Comparison of ENCODE assay signal across 8 mouse cellular contexts in the genomic region with DNA sequence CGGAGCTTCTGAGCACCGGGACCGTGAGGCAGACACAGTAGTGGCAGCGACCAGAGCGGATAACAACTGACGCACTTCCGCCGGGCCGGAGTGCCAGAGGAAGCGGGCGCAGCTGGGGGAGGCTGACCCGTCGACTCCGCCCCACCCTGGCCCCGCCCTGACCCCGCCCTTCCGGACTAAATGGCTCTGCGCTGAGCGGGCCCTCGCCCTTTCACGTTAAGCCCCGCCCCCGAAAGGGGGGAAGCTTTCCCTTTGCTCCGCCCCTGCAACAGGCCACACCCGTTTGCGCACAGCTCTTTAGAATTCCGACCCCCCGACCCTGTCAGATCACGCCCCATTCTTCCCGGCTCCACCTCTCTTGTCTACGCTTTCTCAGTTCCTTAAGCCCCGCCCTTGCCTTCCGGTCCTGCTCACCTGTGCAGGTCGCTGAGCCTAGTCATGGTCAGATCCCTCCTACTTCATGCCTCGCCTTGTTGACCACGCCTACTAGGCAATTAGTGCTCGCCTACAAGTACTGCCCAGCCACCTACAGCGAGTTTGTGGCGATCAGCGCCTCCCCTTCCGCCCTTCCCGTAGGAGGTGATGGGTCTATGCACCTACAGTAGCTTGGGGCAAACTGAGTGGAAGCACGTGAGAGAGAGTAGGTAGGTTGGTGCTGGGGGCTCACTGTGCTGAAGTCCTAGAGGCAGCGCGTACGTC. TPM values are rescaled to one million over a fixed set of nuclear protein-coding genes. Genes with fewer than 3 reads are reported as not detected.
A peak's percentile ranks its signal among the peaks of the same experiment; 100 is the strongest.
DNase-seq lines count a peak whose midpoint lies in the region; ATAC-seq and TF ChIP-seq lines count a peak whose summit lies in the region.

A gene (minus strand): TSS at position 68 of the 699 bp plus-strand sequence.

- no peaks in the 10 kb centered on the region for H3K9me3 ChIP-seq in ES-Bruce4 (replicated peaks; ENCODE audit: control insufficient read depth, insufficient read depth, low read length, poor library complexity, severe bottlenecking)
- H3K9me3 ChIP-seq in forebrain, embryonic 13.5 days (replicated peaks), result no peaks in the 10 kb centered on the region
- H3K9me3 ChIP-seq in liver, postnatal 0 days (ENCODE audit: low read length), result no peaks in the 10 kb centered on the region
- no peaks in the 10 kb centered on the region for H3K9me3 ChIP-seq in neural tube, embryonic 14.5 days (ENCODE audit: control insufficient read depth, low read length)

- H3K27ac ChIP-seq in ES-Bruce4 (ENCODE audit: insufficient read depth, low read length), result peak within 1 kb of the TSS; percentile 44
- peak within 1 kb of the TSS; percentile 40 for H3K27ac ChIP-seq in forebrain, embryonic 13.5 days
- peak within 1 kb of the TSS; percentile 99 for H3K27ac ChIP-seq in liver, postnatal 0 days (ENCODE audit: low read depth)
- H3K27ac ChIP-seq in neural tube, embryonic 14.5 days (ENCODE audit: low read depth, low read length), result peak within 1 kb of the TSS; percentile 66

- ATAC-seq in cerebellum, adult (ENCODE audit: insufficient number of reproducible peaks, low FRiP score, low TSS enrichment), result peak; percentile 86
- ATAC-seq in forebrain, embryonic 13.5 days, result peak; percentile 95
- ATAC-seq in liver, postnatal 0 days, result peak; percentile 97
- ATAC-seq in neural tube, embryonic 14.5 days (ENCODE audit: low read depth), result peak; percentile 96

- peak within 1 kb of the TSS; percentile 86 for H3K4me3 ChIP-seq in ES-Bruce4 (ENCODE audit: low read depth, low read length)
- peak within 1 kb of the TSS; percentile 96 for H3K4me3 ChIP-seq in forebrain, embryonic 13.5 days
- peak within 1 kb of the TSS; percentile 84 for H3K4me3 ChIP-seq in liver, postnatal 0 days (ENCODE audit: low read depth, low read length)
- H3K4me3 ChIP-seq in neural tube, embryonic 14.5 days (ENCODE audit: low read depth, low read length), result peak within 1 kb of the TSS; percentile 85

- TF ChIP-seq EP300 in ES-Bruce4 (IDR thresholded peaks at IDR 0.05; ENCODE audit: insufficient read depth, low read depth, low read length), result peak; percentile 78
- peak; percentile 36; the same call in 1 of the 2 replicates for TF ChIP-seq EP300 in liver, postnatal 0 days (IDR thresholded peaks at IDR 0.05; ENCODE audit: low read depth)

- peak; percentile 96 to 97 for DNase-seq in heart, postnatal 10 days
- peak; percentile 100 for DNase-seq in large intestine, adult 2 months (ENCODE audit: low read depth, low spot score)
- DNase-seq in liver, postnatal 0 days, result peak; percentile 99
- DNase-seq in testis, postnatal 10 days (ENCODE audit: low spot score), result peak; percentile 98

- peak within 1 kb of the TSS; percentile 88 for H3K9ac ChIP-seq in ES-Bruce4 (ENCODE audit: low read depth, poor library complexity, severe bottlenecking)
- peak within 1 kb of the TSS; percentile 94 for H3K9ac ChIP-seq in forebrain, embryonic 13.5 days
- peak within 1 kb of the TSS; percentile 98 for H3K9ac ChIP-seq in liver, postnatal 0 days (replicated peaks)
- H3K9ac ChIP-seq in neural tube, embryonic 14.5 days (replicated peaks; ENCODE audit: low read depth, low read length), result peak within 1 kb of the TSS; percentile 87

- peak within 1 kb of the TSS; percentile 97 for H3K4me2 ChIP-seq in forebrain, embryonic 13.5 days
- peak within 1 kb of the TSS; percentile 90 for H3K4me2 ChIP-seq in liver, postnatal 0 days (ENCODE audit: low read depth, low read length)
- H3K4me2 ChIP-seq in neural tube, embryonic 14.5 days (ENCODE audit: low read depth, low read length), result peak within 1 kb of the TSS; percentile 71

- under 1% methylated on average over 38 of the region's 46 CpGs for WGBS in forebrain, embryonic 13.5 days
- WGBS in large intestine, adult 2 months, result 1% methylated on average over 46 of the region's 46 CpGs
- under 1% methylated on average over 40 of the region's 46 CpGs for WGBS in liver, postnatal 0 days (ENCODE audit: insufficient replicate concordance)
- WGBS in neural tube, embryonic 14.5 days, result under 1% methylated on average over 45 of the region's 46 CpGs

- peaks cover 3% of the 10 kb centered on the region for H3K4me1 ChIP-seq in ES-Bruce4 (ENCODE audit: control insufficient read depth, insufficient read depth, low read length)
- peaks cover 30% of the 10 kb centered on the region for H3K4me1 ChIP-seq in forebrain, embryonic 13.5 days
- peaks cover 30% of the 10 kb centered on the region for H3K4me1 ChIP-seq in liver, postnatal 0 days (ENCODE audit: insufficient read depth)
- H3K4me1 ChIP-seq in neural tube, embryonic 14.5 days (ENCODE audit: control insufficient read depth, insufficient read depth, low read length), result peaks cover 17% of the 10 kb centered on the region

- no peak for TF ChIP-seq CTCF in ES-Bruce4 (IDR thresholded peaks at IDR 0.05; ENCODE audit: low read depth, low read length)
- no peak for TF ChIP-seq CTCF in liver, postnatal 0 days (IDR thresholded peaks at IDR 0.05; ENCODE audit: low read depth)

- H3K36me3 ChIP-seq in ES-Bruce4 (ENCODE audit: control insufficient read depth, insufficient read depth, low read length, poor library complexity, severe bottlenecking), result no peaks in the 10 kb centered on the region; the same call in 1 of the 2 replicates
- H3K36me3 ChIP-seq in forebrain, embryonic 13.5 days (ENCODE audit: poor library complexity, severe bottlenecking), result no peaks in the 10 kb centered on the region
- H3K36me3 ChIP-seq in liver, postnatal 0 days (replicated peaks; ENCODE audit: insufficient read depth, low read length), result no peaks in the 10 kb centered on the region
- H3K36me3 ChIP-seq in neural tube, embryonic 14.5 days (ENCODE audit: control insufficient read depth, insufficient read depth, low read length), result no peaks in the 10 kb centered on the region

- no peaks in the 10 kb centered on the region for H3K27me3 ChIP-seq in ES-Bruce4 (ENCODE audit: control insufficient read depth, insufficient read depth, low read length, poor library complexity, severe bottlenecking)
- H3K27me3 ChIP-seq in forebrain, embryonic 13.5 days, result peaks cover 6% of the 10 kb centered on the region; the same call in 1 of the 2 replicates
- no peaks in the 10 kb centered on the region for H3K27me3 ChIP-seq in liver, postnatal 0 days (ENCODE audit: insufficient read depth, low read length)
- H3K27me3 ChIP-seq in neural tube, embryonic 14.5 days (ENCODE audit: control insufficient read depth, insufficient read depth, low read length), result no peaks in the 10 kb centered on the region

- peak; percentile 90 for TF ChIP-seq POLR2A in ES-Bruce4 (IDR thresholded peaks at IDR 0.05; ENCODE audit: insufficient read depth, low read length)

- intact Hi-C loops in heart, postnatal 10 days (cut with DNase I), result no loop called here

RNA-seq across cellular contexts. Expression of the gene that starts here (rescaled TPM):
- polyA plus RNA-seq in ES-Bruce4 (2011; ENCODE audit: insufficient read depth, insufficient read length, low read depth, missing spikeins), result 51.7 and 65.7 TPM in 2 replicates
- polyA plus RNA-seq in forebrain, embryonic 13.5 days (2015; fragmentation: Nextera tagmentation; extraction: Ambion mirVana), result 22.8 and 23.3 TPM in 2 replicates
- 10 to 100 TPM; 51.1 to 55.1 TPM for total RNA-seq in heart, postnatal 10 days (2021)
- 31.2 and 40.4 TPM in 2 replicates for polyA plus RNA-seq in large intestine, adult 2 months (2012; rRNA removed)
- polyA plus RNA-seq in liver, postnatal 0 days (2015; fragmentation: Nextera tagmentation; extraction: Ambion mirVana), result 3.5 and 3.9 TPM in 2 replicates
- polyA plus RNA-seq in neural tube, embryonic 14.5 days (2014; fragmentation: Nextera tagmentation; extraction: Ambion mirVana), result 21.2 and 23.5 TPM in 2 replicates

Comparison
In these comparisons a context has a peak if more than half of its experiments do, and no peak if none do; other contexts are left out.
1. Peak in every context shown above with its lines: DNase-seq, ATAC-seq, H3K4me3 ChIP-seq and H3K27ac ChIP-seq.
2. H3K27ac ChIP-seq: peak in every context shown above with its lines; median percentile 99 in liver, postnatal 0 days; 66 in neural tube, embryonic 14.5 days; 44 in ES-Bruce4; 40 in forebrain, embryonic 13.5 days.